Mouse (Mus musculus): ENCODE data around the gene Itga11.

The Itga11 gene

DNA sequence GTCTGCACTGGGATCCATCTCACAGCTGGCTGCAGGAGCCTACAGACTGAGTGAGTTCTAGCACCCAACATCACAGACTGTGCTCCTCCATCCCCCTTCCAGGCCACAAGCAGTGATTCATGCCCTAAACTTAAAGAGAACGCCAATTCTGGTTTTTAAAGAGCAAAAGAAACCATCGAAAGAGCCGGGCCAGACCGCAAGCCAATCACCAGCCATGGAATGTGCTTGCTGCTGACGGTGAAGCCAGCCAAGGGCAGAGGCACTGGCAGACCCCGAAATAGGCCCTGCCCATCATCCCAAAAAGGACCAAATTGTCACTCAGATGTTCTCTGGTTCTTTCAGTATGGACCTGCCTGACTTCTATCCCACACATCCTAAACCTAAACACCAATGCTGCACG lies 6.7 kb downstream of the Itga11 start:
- in situ Hi-C loops (cut with MboI, MseI): no loop called here

DNA sequence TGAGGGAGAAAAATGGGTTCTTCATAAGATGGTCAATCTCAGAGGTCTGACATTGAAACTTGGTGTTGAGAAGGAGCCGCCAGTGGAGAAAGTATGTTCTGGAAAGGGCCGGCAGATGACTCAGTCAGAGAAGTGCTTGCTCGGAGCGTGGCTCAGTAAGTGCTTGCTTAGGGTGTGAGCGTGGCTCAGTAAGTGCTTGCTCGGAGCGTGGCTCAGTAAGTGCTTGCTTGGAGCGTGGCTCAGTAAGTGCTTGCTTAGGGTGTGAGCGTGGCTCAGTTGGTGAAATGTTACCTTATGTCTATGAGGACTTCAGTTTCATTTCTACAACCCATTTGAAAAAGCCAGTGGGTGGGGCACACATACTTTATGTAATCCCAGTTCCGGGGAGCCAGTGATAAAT lies 12.1 kb downstream of the Itga11 start:
- in situ Hi-C loops (cut with MboI, MseI): loop anchor here in 1 of 2 experiments (10.0 kb wide), 1 partner anchor 495 kb away; no protein-coding TSS in a partner anchor

DNA sequence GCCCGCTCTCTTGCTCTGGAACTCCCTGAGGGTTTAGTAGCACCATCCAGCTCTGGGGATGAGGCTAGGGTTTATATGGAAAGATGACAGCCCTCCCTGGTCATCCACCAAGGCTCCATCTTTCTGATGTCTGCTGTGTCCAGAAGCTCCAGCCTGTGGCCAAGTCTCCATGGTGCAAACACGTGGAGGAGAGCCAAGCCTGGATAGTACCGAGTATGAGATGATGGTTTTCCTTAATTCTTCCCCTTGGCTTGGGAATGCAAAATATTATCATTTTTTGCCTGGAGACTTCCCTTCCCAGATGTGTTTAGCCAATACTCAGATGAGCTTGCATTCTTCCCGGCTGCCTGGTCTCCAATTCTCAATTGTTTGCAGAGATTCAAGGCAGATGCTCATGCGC lies 16.4 kb downstream of the Itga11 start:
- in situ Hi-C loops (cut with MboI, MseI): loop anchor here in 1 of 2 experiments (10.0 kb wide), 1 partner anchor 499 kb away; no protein-coding TSS in a partner anchor

DNA sequence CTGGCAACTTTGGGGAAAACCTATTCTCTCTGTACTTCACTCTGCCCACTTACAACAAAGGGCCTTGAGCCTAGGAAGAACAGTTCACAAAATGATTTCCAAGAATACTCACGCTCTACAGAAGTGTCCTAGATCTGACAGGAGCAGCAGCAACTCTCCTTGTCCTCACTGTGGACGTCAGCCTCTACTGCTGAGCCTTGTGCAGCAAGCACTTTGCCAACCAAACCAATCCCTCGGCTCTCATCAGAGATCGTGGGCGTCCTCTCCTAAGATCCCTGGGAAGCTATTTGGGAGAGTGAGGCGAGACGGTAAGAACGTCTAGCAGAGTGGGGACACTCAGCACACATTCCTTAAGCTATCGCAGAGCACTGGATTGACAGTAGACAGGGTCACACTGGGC lies 17.6 kb downstream of the Itga11 start:
- in situ Hi-C loops (cut with MboI, MseI): loop anchor here in 1 of 2 experiments (10.0 kb wide), 1 partner anchor 500 kb away; no protein-coding TSS in a partner anchor

DNA sequence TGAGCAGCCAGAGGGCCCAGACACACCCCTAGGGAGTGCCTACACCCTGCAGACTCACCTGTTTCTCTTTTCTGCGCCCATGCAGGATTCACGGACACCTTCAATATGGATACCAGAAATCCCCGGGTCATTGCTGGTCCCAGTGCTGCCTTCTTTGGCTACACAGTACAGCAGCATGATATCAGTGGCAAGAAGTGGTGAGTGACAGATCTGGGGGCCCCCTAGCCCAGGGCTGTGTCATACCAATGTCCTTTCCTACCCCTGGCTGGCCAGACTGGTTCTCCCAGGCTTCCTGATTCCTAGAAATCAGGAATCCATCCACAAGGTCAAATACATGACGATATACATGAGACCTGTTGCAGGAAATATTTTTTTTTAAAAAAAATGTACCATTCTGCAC lies 19.2 kb downstream of the Itga11 start:
- in situ Hi-C loops (cut with MboI, MseI): loop anchor here in 1 of 2 experiments (10.0 kb wide), 1 partner anchor 502 kb away; no protein-coding TSS in a partner anchor

DNA sequence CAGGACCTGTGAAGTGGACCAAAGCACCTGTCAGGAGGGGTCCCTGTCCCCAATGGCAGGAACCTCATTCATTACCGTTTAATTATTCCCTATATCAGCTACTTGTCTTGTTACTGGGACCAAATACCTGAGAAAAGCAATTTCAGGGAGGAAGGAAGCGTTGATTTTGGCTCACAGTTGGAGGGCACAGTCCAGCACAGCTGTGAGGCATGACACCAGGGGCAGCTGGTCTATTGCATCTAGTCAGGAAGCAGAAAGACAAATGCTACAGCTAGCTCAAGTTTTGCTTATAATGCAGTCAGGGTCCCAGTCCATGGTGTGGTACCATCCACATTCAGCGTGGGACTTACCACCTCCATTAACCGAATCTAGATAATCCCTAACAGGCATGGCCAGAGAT lies 29.6 kb downstream of the Itga11 start:
- in situ Hi-C loops (cut with MboI, MseI): loop anchor here in 1 of 2 experiments (5.0 kb wide), 1 partner anchor 525 kb away; no protein-coding TSS in a partner anchor

DNA sequence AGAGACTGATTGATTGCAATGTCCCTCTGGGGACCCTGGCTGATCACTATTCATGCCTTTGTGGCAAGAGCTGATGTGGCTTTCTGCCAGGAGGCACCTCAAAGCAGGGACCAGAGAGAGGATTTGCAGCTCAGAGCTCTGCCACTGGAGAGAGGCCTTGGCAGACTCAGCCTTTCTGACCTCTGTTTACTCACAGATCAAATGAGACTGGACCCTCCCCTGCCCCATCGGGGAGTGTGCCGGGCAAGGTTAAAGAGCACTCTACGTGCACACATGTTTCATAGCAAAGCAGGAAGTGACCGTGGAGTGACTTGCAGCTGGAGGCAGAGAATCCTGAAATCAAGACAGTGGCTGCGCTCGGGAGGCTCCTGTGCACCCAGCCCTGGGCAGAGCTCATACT lies 30.2 kb downstream of the Itga11 start:
- in situ Hi-C loops (cut with MboI, MseI): loop anchor here in 1 of 2 experiments (5.0 kb wide), 1 partner anchor 526 kb away; no protein-coding TSS in a partner anchor

DNA sequence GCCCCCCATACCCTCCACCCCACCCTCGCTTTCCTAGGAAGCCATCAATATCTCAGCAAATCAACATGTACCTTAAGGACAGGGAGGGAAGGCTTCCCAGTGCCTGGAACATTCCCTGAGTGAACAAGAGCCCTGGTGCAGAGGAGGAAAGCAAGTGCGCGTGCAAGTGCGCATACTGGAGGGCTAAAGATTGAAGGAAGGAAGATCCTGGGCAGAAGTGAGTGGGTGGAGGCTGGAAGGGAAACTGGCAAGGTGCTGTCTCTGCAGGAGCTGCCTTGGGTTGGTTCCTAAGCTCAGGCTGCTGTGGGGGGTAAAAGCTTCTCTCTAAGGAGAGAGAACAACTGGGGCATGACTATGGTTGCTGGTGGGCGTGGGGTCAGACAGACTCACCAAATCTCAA lies 32.4 kb downstream of the Itga11 start:
- in situ Hi-C loops (cut with MboI, MseI): loop anchor here in 1 of 2 experiments (5.0 kb wide), 1 partner anchor 528 kb away; no protein-coding TSS in a partner anchor

DNA sequence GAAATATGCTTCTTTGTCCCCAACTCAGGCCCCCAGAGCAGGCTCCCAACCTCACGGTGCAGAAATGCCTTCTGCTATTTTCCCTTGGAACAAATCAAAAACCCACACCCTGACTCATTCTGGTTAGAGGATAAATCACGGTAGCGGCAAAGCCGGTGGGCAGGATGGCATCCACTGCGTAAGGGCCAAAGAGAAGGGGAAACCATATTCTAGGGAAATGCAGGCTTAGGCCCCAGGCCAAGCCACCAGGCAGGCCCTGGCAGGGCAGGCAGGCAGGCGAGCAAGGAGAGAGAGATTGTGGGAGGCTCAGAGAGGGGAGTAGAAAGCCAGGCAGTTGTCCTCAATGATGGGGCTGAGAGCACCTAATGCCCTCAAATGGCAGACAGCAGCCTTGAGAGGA lies 34.7 kb downstream of the Itga11 start:
- in situ Hi-C loops (cut with MboI, MseI): no loop called here

DNA sequence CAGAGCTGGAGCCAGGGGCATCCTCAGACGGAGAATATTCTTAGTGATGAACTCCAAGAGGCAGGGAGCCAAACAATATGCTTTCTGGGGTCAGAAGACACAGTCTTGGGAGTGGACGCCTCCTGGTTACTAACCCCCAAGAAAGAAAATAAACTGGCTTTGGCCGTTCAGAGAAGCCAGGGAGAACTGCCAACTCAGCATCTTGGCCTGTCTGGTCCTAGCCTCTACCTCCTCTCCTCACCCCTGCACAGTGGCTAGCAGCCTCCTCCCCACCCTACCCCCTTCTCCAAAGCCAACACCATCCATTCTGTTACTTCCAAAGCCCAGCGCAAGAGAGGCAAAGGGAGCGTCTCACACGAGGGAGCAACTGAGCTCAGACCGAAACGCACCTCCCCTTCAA lies 35.4 kb downstream of the Itga11 start:
- in situ Hi-C loops (cut with MboI, MseI): no loop called here

DNA sequence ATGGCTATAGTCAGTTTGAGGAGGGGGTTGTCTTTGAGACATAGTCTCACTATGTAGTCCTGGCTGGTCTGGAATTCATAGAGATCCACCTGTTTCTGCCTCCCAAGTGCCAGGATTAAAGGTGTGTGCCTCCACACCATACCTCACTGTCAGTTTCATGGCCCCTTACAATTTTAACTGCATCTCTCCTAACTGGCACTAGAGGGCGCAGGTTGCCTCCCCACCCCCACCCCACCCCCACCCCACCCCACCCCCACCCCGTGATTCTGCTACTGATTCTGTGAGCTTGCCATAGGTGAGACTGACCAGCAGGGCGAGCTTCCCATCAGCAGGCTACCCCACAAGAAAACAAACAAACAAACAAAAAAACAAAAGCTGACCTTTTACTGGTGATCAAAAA lies 36.7 kb downstream of the Itga11 start:
- in situ Hi-C loops (cut with MboI, MseI): no loop called here

DNA sequence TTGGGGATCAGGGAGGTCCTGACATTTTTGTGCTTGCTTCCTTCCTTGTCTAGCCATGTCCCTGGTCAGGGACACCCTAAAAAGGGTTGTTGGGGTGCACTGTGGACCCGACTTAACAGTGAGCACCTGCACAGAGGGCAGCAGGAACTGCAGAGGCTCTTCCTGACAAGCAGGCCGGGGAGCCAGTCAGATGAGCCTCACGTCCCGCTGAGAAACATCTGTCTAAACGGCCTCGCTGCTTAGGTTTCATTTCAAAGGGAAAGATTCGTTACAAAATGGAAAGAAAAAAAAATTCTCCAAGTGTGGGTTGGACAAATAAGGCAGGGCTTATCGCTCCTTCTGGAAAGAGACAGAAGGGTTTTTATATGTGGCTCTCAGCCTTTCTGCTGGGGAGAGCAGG lies 40.4 kb downstream of the Itga11 start:
- in situ Hi-C loops (cut with MboI, MseI): no loop called here

DNA sequence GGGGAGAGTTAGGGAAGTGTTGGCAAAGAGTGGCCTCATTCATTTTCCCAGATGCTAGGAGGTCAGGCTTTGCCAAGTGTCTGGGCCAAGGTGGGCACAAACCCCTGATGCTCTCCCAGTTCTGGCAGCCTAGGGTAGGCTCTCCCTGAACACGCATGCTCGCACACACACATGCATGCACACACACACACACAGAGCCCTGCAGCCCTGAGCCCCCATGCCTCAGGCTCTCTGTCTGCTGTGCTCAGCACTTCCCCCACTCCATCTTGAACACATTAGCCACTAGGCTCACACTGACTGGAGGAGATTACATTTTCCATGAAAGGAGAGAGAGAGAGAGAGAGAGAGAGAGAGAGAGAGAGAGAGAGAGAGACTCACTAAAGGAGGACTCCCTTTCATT lies 44.2 kb downstream of the Itga11 start:
- in situ Hi-C loops (cut with MboI, MseI): no loop called here

DNA sequence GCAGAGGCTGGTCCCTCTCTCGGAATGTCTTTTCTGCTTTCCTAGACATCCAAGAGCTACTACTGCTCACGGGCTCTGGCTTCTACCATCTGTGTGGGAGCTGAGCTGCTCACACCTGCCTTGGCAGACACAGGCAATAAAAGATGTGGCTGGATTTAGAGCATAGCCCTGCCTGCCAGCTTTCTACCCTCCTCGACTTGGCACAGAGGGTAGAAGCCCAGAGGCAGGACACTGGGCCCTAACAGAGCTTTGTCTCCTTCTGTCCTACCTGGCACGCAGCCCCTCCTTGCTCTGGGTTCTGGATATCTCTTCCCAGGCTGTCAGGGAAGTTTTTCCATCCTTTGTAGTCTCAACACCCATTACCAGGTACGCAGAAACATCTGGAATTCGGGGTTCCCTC lies 45.1 kb downstream of the Itga11 start:
- in situ Hi-C loops (cut with MboI, MseI): no loop called here

DNA sequence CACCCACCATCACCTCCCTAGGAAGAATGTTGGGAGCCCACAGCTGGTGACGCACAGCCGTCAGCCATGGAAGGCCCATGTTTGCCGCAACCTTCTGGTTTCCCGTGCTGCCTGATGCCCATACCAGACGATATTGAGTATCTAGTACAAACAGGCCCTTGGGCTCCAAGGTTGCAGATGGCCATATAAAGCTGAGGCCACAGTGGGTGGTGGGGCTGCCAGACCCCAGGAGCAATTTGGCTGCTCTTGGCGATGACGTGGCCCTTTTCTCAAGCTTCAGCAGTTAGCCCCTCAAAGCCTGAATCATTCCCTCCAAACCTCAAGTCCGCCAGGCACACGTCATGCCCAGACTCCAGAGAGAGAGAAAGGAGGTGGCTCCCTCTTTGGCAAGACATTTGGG lies 46.5 kb downstream of the Itga11 start:
- in situ Hi-C loops (cut with MboI, MseI): no loop called here

DNA sequence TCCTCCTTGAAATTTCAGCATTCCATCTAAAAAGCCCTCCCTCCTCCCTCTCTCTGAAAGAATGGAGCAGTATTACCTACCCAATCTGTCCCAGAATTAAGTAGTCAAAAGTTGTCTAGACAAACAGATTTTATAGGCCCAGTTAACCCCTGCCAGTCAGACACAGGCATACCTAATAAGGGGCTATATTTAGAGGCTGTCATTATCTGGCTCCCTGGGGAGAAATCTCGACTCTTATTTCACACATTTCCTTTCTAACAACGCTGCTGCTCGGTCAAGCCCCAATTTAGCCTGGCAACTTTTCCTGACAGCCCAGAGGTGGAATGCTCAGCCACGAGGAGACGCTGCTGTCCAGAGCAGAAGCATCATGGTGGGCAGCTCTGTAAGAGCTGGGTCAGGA lies 47.6 kb downstream of the Itga11 start:
- in situ Hi-C loops (cut with MboI, MseI): no loop called here

DNA sequence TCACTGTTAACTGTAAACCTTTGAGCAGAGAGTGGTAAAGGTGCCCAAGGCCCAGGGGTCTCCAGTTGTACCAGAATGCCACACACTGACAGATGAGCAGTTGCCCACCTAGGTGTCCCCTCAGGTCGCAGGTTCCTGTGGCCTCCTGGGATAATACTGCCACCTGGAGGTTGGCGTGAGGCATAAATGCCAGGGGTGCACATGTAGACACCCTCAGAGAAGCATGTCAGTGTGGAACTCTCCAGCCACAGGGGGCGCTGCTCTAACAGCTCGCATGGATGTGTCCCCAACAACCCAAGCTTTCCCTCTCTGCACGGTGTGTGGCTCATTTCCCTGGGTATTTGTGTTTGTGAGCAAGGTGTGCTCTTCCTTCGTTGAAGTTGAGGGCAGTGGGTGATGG lies 48.8 kb downstream of the Itga11 start:
- in situ Hi-C loops (cut with MboI, MseI): no loop called here

DNA sequence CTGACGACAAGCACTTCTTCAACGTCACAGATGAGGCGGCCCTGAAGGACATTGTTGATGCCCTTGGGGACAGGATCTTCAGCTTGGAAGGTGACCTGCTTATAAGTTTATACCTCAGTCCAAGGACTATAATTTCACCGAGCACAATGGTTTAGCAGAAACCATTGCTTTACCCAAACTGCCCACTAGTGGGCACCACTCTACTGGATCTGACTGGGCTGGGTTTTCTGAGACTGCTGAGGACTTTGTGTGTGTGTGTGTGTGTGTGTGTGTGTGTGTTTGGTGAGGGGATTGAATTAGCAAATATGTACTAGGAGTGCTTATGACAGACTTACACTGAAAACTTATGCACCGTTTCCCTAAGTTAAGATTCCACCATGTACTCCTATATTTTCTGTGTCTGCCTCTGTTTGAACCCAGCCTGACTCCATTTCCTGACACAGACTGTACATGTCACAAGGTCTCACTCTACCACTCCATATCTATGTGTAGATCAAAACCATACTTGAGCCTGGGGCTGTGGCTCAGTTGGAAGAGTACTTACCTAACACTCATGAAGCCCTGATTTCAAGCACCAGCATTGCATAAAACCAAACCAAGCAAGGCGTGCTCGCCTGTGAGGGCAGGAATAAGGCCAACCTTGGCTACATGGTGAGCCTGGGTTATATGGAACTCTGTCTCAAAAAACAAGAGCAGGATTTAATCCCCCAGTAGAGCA lies 67.1 kb downstream of the Itga11 start:
- in situ Hi-C loops (cut with MboI, MseI): no loop called here

DNA sequence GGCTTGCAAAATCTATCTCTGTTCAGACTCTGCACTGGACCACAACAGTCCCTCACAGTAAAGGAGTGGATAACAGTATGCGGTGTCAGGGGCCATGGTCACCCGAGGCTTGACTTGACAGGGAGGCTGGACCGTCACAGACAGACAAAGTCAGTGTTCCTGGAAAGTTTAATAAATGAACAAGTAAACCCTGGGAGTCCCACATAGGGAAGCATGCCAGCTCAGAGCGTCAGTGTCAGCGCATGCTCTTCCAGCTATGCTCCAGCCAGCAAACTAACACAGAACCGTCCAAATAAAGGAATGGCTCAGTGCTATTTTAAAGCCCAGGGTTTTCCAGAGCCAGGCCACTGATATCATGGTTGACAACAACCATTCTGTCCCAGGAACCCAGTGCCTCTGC lies 69.0 kb downstream of the Itga11 start:
- in situ Hi-C loops (cut with MboI, MseI): no loop called here

DNA sequence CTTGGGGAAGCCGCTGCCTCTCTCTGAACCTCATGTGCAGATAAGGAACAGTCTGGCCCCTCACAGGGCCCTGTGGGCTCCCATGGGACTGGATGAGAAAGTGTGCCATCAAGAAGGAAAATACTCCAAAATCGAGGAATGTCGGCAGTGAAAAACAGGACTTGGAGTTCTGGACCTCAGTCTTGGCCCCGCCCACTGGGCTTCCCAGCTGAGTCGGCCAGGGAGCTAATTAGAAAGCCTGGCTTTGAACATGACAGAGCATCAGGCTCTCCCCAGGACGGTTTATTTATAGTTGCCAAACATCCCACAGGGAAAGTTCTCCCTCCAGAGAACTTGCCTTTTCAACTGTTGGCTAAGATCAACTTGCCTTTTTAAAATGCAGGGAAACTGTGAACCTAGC lies 72.0 kb downstream of the Itga11 start:
- in situ Hi-C loops (cut with MboI, MseI): loop anchor here in 1 of 2 experiments (5.0 kb wide), 1 partner anchor 1092 kb away; no protein-coding TSS in a partner anchor

DNA sequence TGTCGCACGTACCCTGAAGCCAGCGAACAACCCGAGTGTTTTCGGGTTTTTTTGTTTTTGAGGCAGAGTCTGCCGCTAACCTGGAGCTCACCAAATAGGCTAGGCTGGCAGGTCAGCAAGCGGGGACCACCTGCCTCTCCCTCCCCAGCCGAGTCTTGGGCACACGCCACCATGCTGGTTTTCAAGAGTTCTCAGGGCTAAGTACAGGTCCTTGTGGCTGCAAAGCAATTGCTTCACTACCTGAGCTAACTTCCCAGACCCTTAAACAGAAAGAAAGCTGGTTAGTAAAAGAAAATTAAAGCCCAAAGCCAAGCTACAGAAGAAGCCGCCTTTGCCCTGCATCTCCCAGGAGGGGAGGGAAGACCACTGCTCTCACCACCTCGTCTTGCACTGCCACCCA lies 72.8 kb downstream of the Itga11 start:
- in situ Hi-C loops (cut with MboI, MseI): loop anchor here in 1 of 2 experiments (5.0 kb wide), 1 partner anchor 1093 kb away; no protein-coding TSS in a partner anchor

DNA sequence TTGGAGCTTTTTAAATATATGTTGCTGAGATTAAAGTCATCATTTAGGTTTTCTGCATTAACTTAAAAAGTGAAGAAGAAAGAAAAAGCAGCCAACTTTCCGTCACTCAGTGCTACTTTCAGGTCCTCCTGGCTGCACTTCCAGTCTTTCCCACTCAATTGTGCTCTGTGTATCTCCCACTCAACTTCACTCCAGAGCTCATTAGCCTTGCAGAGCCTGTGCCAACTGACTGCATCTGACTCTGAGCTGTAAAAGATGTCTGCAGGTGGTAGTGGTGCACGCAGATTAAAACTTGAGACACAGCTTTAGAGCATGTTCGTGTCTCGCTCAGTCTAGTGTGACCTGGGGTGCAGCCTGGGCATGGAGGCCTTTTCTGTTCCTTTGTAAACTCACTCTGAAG lies 80.7 kb downstream of the Itga11 start:
- in situ Hi-C loops (cut with MboI, MseI): no loop called here

DNA sequence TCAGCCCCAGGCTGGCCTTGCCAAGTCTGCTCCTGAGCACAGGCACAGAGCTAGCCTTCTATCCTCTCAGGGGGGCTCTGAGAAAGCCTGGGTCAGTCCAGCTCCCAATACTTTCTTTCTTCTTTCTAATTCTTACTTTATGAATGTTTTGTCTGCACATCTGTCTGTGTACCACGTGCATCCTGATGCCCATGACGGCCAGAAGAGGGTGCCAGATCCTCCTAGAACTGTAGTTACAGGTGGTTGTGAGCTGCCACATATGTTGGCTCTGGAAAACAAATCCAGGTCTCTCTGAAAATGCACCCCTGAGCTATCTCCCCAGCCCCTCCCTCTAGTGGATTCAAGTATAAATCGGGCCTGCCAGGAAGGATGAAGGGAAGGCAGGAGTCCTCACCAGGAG lies 82.0 kb downstream of the Itga11 start:
- in situ Hi-C loops (cut with MboI, MseI): no loop called here
